Mouse (Mus musculus): ENCODE measurements around the gene Amz1.
A peak's percentile ranks its signal among the peaks of the same experiment; 100 is the strongest.

DNA sequence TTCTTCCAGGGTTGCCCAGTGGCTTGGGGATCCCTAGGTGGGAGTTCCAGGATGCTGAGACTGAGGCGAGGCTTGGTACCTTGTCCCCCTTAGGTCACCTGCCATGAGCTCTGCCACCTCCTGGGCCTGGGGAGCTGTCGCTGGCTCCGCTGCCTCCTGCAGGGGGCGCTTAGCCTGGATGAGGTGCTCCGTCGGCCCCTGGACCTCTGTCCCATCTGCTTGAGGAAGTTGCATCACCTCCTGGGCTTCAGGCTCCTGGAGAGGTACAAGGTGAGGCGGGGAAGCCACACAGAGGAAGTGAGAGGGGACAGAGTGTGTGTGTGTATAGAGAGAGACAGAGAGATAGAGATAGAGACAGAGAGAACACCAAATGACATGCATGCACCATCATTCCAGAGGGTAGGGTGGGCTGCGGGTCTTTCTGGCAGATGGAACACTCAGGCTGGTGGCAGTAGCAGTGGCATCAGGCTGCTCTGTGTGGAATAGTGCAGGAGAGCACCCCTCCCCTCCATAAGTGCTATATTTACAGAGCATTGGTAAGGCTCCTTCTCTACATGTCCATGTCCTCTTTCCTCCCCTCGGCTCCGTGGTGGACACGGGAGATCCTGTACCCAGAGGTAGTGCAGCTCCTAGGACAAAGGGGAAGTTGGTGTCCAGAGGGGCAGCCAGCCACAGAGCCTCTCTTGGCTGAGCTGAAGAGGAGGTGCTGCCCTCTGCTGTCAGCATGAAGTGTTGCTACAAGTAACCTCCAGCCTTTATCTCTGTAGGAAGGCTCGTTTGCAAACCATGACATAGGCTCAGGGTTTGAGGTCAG is 25.3 kb downstream of the Amz1 start:
- TF ChIP-seq CTCF (IDR thresholded peaks at IDR 0.05; ENCODE audit: extremely low read depth, insufficient read depth, insufficient read length, insufficient replicate concordance) (peak; percentile 86), POLR2A (IDR thresholded peaks at IDR 0.05; ENCODE audit: low read depth, low read length) (no peak)
